Mouse (Mus musculus): ENCODE results near the gene Smg6. TPM values are rescaled to one million over a fixed set of nuclear protein-coding genes. Genes with fewer than 3 reads are reported as not detected.
A peak's percentile ranks its signal among the peaks of the same experiment; 100 is the strongest.

Smg6 gene
- polyA plus RNA-seq (2014; fragmentation: Nextera tagmentation; extraction: Ambion mirVana), result 10.4 and 11.3 TPM in 2 replicates

GRCm38 (mm10) chr11:74925577-74926387 is at the start of gene Smg6, which contains the start of gene Srr:
Gene Smg6, plus strand, starts transcription at chr11:74925823.
Gene Srr, minus strand, starts transcription at chr11:74925948.
- 0% methylated on average over 64 of the region's 88 CpGs for WGBS (ENCODE audit: insufficient replicate concordance)
- Histone ChIP-seq H3K27me3 (ENCODE audit: control insufficient read depth, insufficient read depth, low read length) (no peaks in the 10 kb centered on the region), H3K9ac (ENCODE audit: low read depth, low read length) (peak within 1 kb of the TSS; percentile 82), H3K36me3 (ENCODE audit: control insufficient read depth, insufficient read depth, low read length) (peaks cover 5% of the 10 kb centered on the region), H3K27ac (ENCODE audit: low read depth, low read length) (peak within 1 kb of the TSS; percentile 98), H3K4me1 (ENCODE audit: control insufficient read depth, insufficient read depth, low read length) (peaks cover 15% of the 10 kb centered on the region), H3K9me3 (replicated peaks; ENCODE audit: control insufficient read depth, low read length) (no peaks in the 10 kb centered on the region), H3K4me3 (ENCODE audit: low read depth, low read length) (peak within 1 kb of the TSS; percentile 73), H3K4me2 (peak within 1 kb of the TSS; percentile 80)
- peak; percentile 93 for ATAC-seq (replicated peaks; ENCODE audit: insufficient number of reproducible peaks, low FRiP score, low TSS enrichment)

DNA sequence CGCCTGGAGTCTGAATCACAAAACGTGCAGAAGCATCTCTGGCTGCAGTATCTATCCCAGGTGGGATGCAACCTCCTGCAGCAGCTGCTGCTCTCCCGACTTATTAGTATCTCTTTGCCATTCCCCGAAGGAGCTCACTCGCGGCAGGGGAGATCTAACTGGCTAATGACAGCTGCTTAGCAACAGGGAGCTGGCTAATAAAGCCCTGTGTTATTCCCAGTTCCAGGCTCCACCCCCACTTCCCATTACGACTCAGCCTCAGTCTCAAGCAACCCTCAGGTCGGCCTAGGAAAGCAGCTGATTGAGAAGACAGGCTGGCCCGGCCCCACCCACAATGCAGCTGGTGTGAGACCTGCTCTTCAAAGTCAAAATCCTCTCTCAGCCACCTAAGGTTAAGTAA is 48.8 kb upstream of the Smg6 start:
- Histone ChIP-seq H3K4me2 (peak overlapping the region; percentile 49), H3K4me1 (ENCODE audit: control insufficient read depth, insufficient read depth, low read length) (peaks cover 27% of the 10 kb centered on the region)
- no peak for ATAC-seq (replicated peaks; ENCODE audit: insufficient number of reproducible peaks, low FRiP score, low TSS enrichment)

GRCm38 (mm10) chr11:74880999-74881398 is 44.6 kb upstream of the Smg6 start:
- Histone ChIP-seq H3K27me3 (ENCODE audit: control insufficient read depth, insufficient read depth, low read length) (no peaks in the 10 kb centered on the region), H3K4me2 (no peak overlapping the region), H3K36me3 (ENCODE audit: control insufficient read depth, insufficient read depth, low read length) (no peaks in the 10 kb centered on the region), H3K27ac (ENCODE audit: low read depth, low read length) (no peak overlapping the region), H3K9ac (ENCODE audit: low read depth, low read length) (no peak overlapping the region), H3K9me3 (replicated peaks; ENCODE audit: control insufficient read depth, low read length) (no peaks in the 10 kb centered on the region), H3K4me1 (ENCODE audit: control insufficient read depth, insufficient read depth, low read length) (peaks cover 17% of the 10 kb centered on the region), H3K4me3 (ENCODE audit: low read depth, low read length) (no peak overlapping the region)
- WGBS (ENCODE audit: insufficient replicate concordance), result 73% methylated on average over 9 of the region's 9 CpGs
- no peak for ATAC-seq (replicated peaks; ENCODE audit: insufficient number of reproducible peaks, low FRiP score, low TSS enrichment)

More for the DNA sequence above, 48.8 kb upstream of the Smg6 start:
- H3K9ac ChIP-seq (ENCODE audit: low read depth, low read length), result no peak overlapping the region
- 3% methylated on average over 9 of the region's 9 CpGs for WGBS (ENCODE audit: insufficient replicate concordance)
- H3K27me3 ChIP-seq (ENCODE audit: control insufficient read depth, insufficient read depth, low read length), result no peaks in the 10 kb centered on the region
- no peaks in the 10 kb centered on the region for H3K36me3 ChIP-seq (ENCODE audit: control insufficient read depth, insufficient read depth, low read length)
- H3K27ac ChIP-seq (ENCODE audit: low read depth, low read length), result no peak overlapping the region
- no peaks in the 10 kb centered on the region for H3K9me3 ChIP-seq (replicated peaks; ENCODE audit: control insufficient read depth, low read length)
- no peak overlapping the region for H3K4me3 ChIP-seq (ENCODE audit: low read depth, low read length)

GRCm38 (mm10) chr11:74881979-74882378 is 43.6 kb upstream of the Smg6 start:
- Histone ChIP-seq H3K36me3 (ENCODE audit: control insufficient read depth, insufficient read depth, low read length) (no peaks in the 10 kb centered on the region), H3K27ac (ENCODE audit: low read depth, low read length) (no peak overlapping the region), H3K4me3 (ENCODE audit: low read depth, low read length) (no peak overlapping the region), H3K9me3 (replicated peaks; ENCODE audit: control insufficient read depth, low read length) (no peaks in the 10 kb centered on the region), H3K4me1 (ENCODE audit: control insufficient read depth, insufficient read depth, low read length) (peaks cover 10% of the 10 kb centered on the region), H3K4me2 (peak overlapping the region; percentile 17; the same call in 1 of the 2 replicates), H3K27me3 (ENCODE audit: control insufficient read depth, insufficient read depth, low read length) (no peaks in the 10 kb centered on the region), H3K9ac (ENCODE audit: low read depth, low read length) (no peak overlapping the region)
- no peak for ATAC-seq (replicated peaks; ENCODE audit: insufficient number of reproducible peaks, low FRiP score, low TSS enrichment)
- 58% methylated on average over 14 of the region's 14 CpGs for WGBS (ENCODE audit: insufficient replicate concordance)

GRCm38 (mm10) chr11:74883098-74883497 is 42.5 kb upstream of the Smg6 start:
- Histone ChIP-seq H3K27me3 (ENCODE audit: control insufficient read depth, insufficient read depth, low read length) (no peaks in the 10 kb centered on the region), H3K9ac (ENCODE audit: low read depth, low read length) (no peak overlapping the region), H3K4me2 (no peak overlapping the region), H3K4me1 (ENCODE audit: control insufficient read depth, insufficient read depth, low read length) (peaks cover 8% of the 10 kb centered on the region; the same call in 1 of the 2 replicates), H3K9me3 (replicated peaks; ENCODE audit: control insufficient read depth, low read length) (no peaks in the 10 kb centered on the region), H3K4me3 (ENCODE audit: low read depth, low read length) (no peak overlapping the region), H3K36me3 (ENCODE audit: control insufficient read depth, insufficient read depth, low read length) (no peaks in the 10 kb centered on the region), H3K27ac (ENCODE audit: low read depth, low read length) (no peak overlapping the region)
- ATAC-seq (replicated peaks; ENCODE audit: insufficient number of reproducible peaks, low FRiP score, low TSS enrichment), result no peak
- WGBS (ENCODE audit: insufficient replicate concordance), result 93% methylated on average over 10 of the region's 10 CpGs

DNA sequence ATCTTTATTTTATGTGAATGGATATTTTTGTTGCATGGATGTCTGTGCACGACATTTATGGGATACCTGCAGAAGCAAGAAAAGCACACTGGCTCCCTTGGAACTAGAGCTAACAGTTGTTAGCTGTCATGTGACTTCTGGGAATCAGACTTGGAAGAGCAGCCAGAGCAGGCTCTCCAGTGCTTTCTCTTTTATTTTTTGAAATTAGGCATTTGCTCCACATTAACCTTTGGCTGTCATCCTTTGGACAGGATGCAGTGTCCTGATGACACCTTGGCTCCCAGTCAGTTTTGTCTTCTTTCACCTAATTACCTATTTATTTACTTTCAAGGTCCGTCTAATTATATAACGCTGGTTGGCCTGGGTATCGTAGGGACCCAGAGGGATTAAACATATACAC is 31.0 kb upstream of the Smg6 start:
- no peak overlapping the region for H3K4me2 ChIP-seq
- H3K4me3 ChIP-seq (ENCODE audit: low read depth, low read length), result no peak overlapping the region
- no peak overlapping the region for H3K9ac ChIP-seq (ENCODE audit: low read depth, low read length)
- H3K4me1 ChIP-seq (ENCODE audit: control insufficient read depth, insufficient read depth, low read length), result peaks cover 5% of the 10 kb centered on the region; the same call in 1 of the 2 replicates
- ATAC-seq (replicated peaks; ENCODE audit: insufficient number of reproducible peaks, low FRiP score, low TSS enrichment), result no peak
- H3K9me3 ChIP-seq (replicated peaks; ENCODE audit: control insufficient read depth, low read length), result no peaks in the 10 kb centered on the region
- no peak overlapping the region for H3K27ac ChIP-seq (ENCODE audit: low read depth, low read length)
- WGBS (ENCODE audit: insufficient replicate concordance), result 77% methylated on average over 4 of the region's 4 CpGs
- no peaks in the 10 kb centered on the region for H3K27me3 ChIP-seq (ENCODE audit: control insufficient read depth, insufficient read depth, low read length)
- no peaks in the 10 kb centered on the region for H3K36me3 ChIP-seq (ENCODE audit: control insufficient read depth, insufficient read depth, low read length)

- peak overlapping the region; percentile 79 for H3K27ac ChIP-seq (ENCODE audit: low read depth, low read length)
- H3K9me3 ChIP-seq (replicated peaks; ENCODE audit: control insufficient read depth, low read length), result no peaks in the 10 kb centered on the region
- no peaks in the 10 kb centered on the region for H3K27me3 ChIP-seq (ENCODE audit: control insufficient read depth, insufficient read depth, low read length)
- peak overlapping the region; percentile 91 for H3K4me3 ChIP-seq (ENCODE audit: low read depth, low read length)
- H3K9ac ChIP-seq (ENCODE audit: low read depth, low read length), result peak overlapping the region; percentile 82
- H3K4me2 ChIP-seq, result peak overlapping the region; percentile 94
- ATAC-seq (replicated peaks; ENCODE audit: insufficient number of reproducible peaks, low FRiP score, low TSS enrichment), result peak; percentile 70
- peaks cover 5% of the 10 kb centered on the region; the same call in 1 of the 2 replicates for H3K4me1 ChIP-seq (ENCODE audit: control insufficient read depth, insufficient read depth, low read length)
- WGBS (ENCODE audit: insufficient replicate concordance), result 1% methylated on average over 49 of the region's 55 CpGs
- peaks cover 8% of the 10 kb centered on the region; the same call in 1 of the 2 replicates for H3K36me3 ChIP-seq (ENCODE audit: control insufficient read depth, insufficient read depth, low read length)
Observed at GRCm38 (mm10) chr11:74895980-74896900, 29.4 kb upstream of the Smg6 start.

DNA sequence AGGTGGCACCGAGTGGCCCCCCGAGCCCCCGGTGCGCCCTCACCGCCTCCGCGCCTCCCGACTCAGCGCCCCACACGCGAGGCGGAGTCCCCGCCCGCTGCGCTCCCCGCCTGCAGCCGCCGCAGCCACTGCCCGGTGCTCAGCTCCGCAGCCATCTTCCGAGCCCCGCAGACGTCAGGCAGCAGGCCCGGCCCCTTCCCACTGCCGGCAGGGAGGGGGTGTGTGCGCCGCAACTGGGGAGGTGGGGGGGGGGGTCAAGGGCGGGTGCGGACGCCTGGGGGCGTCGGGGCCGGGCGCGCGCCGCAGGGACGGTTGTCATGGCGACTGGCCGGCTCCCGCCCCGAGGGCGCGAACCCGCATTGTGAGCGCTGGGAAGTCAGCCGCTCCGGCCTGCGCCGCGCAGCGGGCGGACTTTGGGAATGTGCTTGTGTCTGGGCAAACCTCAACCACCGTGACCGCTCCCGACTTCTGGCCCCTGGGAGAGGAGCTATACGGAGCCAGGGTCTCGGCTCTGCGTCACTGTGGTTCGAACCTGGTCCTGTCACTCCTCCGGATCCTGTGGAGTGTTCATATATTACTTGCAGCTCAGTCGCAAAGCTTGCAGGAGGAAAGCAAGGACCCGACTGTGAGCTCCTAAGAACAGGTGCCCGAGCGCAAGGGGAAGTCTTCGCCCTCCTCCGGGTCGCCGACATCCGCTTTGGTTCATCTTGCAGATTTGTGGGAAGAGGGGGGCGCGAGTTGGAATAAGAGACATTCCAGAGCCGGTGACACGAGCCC is 28.5 kb upstream of the Smg6 start, which contains the start of gene Sgsm2:
Gene Sgsm2, minus strand, starts transcription at position 160 of the 777 bp plus-strand sequence.
- under 1% methylated on average over 67 of the region's 74 CpGs for WGBS (ENCODE audit: insufficient replicate concordance)
- H3K4me1 ChIP-seq (ENCODE audit: control insufficient read depth, insufficient read depth, low read length), result peaks cover 5% of the 10 kb centered on the region; the same call in 1 of the 2 replicates
- ATAC-seq (replicated peaks; ENCODE audit: insufficient number of reproducible peaks, low FRiP score, low TSS enrichment), result peak; percentile 77
- H3K36me3 ChIP-seq (ENCODE audit: control insufficient read depth, insufficient read depth, low read length), result peaks cover 17% of the 10 kb centered on the region; the same call in 1 of the 2 replicates
- no peaks in the 10 kb centered on the region for H3K9me3 ChIP-seq (replicated peaks; ENCODE audit: control insufficient read depth, low read length)
- H3K27ac ChIP-seq (ENCODE audit: low read depth, low read length), result peak within 1 kb of the TSS; percentile 79
- peak within 1 kb of the TSS; percentile 91 for H3K4me3 ChIP-seq (ENCODE audit: low read depth, low read length)
- H3K27me3 ChIP-seq (ENCODE audit: control insufficient read depth, insufficient read depth, low read length), result no peaks in the 10 kb centered on the region
- H3K9ac ChIP-seq (ENCODE audit: low read depth, low read length), result peak within 1 kb of the TSS; percentile 82
- H3K4me2 ChIP-seq, result peak within 1 kb of the TSS; percentile 94

All from heart, embryonic 11.5 days (tissue).